Mouse (Mus musculus) embryonic facial prominence, embryonic 15.5 days (tissue): ENCODE measurements around the gene Gprc5c. TPM values are rescaled to one million over a fixed set of nuclear protein-coding genes. Genes with fewer than 3 reads are reported as not detected.
"Not testable (repeated sequence)": the region's sequence is repeated elsewhere in the genome, so short reads cannot be mapped to it uniquely, and the experiment has no call there.

Experiments used
- ATAC-seq: fragments of 200-750 bp; cut with Nextera tagmentation; 2 replicates; pipeline ENCODE4 v1.8.0; 2017; ENCODE audit warnings: low read depth, moderate TSS enrichment; ENCODE audit not compliant: insufficient number of reproducible peaks, low FRiP score, low TSS enrichment
- H3K27ac ChIP-seq: fragments of 300-500 bp; sonication (generic); replicated peaks from 2 replicates; pipeline ENCODE4 v1.5.1; 2015; ENCODE audit warnings: mild to moderate bottlenecking, inconsistent platforms
- H3K27me3 ChIP-seq: fragments of 300-500 bp; sonication (generic); 2 replicates; pipeline ENCODE4 v1.6.1; 2015; ENCODE audit warnings: inconsistent platforms
- H3K36me3 ChIP-seq: fragments of 300-500 bp; sonication (generic); 2 replicates; pipeline ENCODE4 v1.6.1; 2015; ENCODE audit warnings: mild to moderate bottlenecking, inconsistent platforms
- H3K4me1 ChIP-seq: fragments of 300-500 bp; sonication (generic); 2 replicates; pipeline ENCODE4 v1.6.1; 2015; ENCODE audit warnings: inconsistent platforms
- H3K4me2 ChIP-seq: fragments of 300-500 bp; sonication (generic); replicated peaks from 2 replicates; pipeline ENCODE4 v1.6.1; 2015; ENCODE audit warnings: mild to moderate bottlenecking, inconsistent platforms
- H3K4me3 ChIP-seq: fragments of 300-500 bp; sonication (generic); replicated peaks from 2 replicates; pipeline ENCODE4 v1.5.1; 2015; ENCODE audit warnings: mild to moderate bottlenecking, inconsistent platforms
- H3K9ac ChIP-seq: fragments of 300-500 bp; sonication (generic); 2 replicates; pipeline ENCODE4 v1.6.1; 2015; ENCODE audit warnings: inconsistent platforms
- H3K9me3 ChIP-seq: fragments of 300-500 bp; sonication (generic); replicated peaks from 2 replicates; pipeline ENCODE4 v1.6.1; 2016; ENCODE audit warnings: inconsistent platforms
- WGBS: fragments of 180-500 bp; shearing (Covaris S2); methylation state at CpG from one replicate; pipeline ENCODE4 v1.1.7; 2015; 5-methylcytosine and 5-hydroxymethylcytosine counted together
- polyA plus RNA-seq: library from polyadenylated mRNA; unstranded; fragments of >200 nt; fragmentation: Nextera tagmentation; extraction: Ambion mirVana; gene quantifications from 2 replicates; pipeline ENCODE4 v1.2.1, GENCODE M21; 2015

Gene Gprc5c
- polyA plus RNA-seq, 1 experiment from 2014 or later, result 45.4 TPM

DNA sequence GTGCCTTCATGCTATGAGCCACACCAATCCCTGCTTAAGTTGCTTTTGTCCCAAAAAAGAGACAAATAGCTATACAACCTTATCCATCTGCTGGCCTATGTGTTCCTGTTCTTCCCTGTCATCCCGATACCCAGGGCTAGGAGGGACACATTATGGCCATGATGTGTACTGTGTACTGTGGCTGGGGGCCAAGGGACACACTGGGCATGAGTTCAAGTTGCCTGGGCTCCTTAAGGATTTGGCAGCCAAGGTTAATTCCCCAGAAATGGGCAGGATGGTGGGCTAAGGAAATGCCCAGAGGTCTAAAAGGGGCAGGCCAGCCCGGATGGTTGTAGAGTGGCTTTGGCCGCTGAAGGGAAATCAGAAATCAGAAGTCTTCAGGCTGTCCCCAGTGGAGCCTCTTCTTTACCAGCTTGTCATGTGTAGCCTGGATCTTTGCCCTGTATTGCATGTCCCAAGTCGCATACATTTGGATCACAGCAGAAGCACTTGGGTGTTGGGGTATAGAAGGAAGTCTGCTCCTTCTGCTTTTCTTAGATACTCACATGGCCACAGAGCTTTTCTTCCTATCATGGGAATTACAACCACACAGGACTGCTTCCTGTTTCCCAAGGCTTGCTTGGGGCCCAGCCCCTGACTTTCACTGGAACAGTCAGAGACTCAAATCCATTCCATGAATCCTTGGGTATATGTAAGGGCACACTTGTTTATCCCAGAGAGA is 33.6 kb downstream of the Gprc5c start:
- ATAC-seq, result no peak
- no peaks in the 10 kb centered on the region for H3K27me3 ChIP-seq
- H3K27ac ChIP-seq, result no peak overlapping the region
- no peak overlapping the region for H3K9ac ChIP-seq
- WGBS, result 83% methylated on average over 4 of the region's 4 CpGs
- H3K36me3 ChIP-seq, result no peaks in the 10 kb centered on the region
- no peaks in the 10 kb centered on the region for H3K9me3 ChIP-seq
- no peak overlapping the region for H3K4me2 ChIP-seq
- no peak overlapping the region for H3K4me3 ChIP-seq
- H3K4me1 ChIP-seq, result no peaks in the 10 kb centered on the region

DNA sequence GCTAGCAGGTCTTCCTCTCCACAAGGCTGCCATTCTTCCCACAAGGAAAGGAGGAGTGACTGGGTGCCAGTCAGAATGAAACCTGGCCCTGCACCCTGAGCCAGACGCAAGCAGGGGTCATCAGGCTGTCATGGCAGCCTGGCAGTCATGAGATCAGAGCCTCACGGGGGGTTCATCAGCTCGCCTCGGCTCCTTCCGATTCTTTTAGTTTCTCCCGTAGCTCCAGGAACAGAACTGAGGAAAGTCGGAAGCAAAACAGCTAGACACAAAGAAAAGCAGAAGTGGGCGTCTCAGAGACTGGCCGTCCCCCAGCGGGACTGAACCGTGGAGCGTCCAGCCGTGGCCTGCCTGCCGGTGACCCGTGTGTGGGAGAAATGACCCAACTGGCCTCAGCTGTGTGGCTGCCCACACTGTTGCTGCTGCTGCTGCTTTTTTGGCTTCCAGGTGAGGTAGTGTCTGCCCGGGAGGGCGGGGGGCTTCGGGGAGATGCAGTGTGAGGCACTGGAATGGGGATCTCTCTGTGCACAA is 39.1 kb downstream of the Gprc5c start, which contains the start of gene Cd300a:
Cd300a (plus strand) TSS at position 51 of the 528 bp plus-strand sequence.
- no peaks in the 10 kb centered on the region for H3K27me3 ChIP-seq
- no peaks in the 10 kb centered on the region for H3K4me1 ChIP-seq
- H3K4me3 ChIP-seq, result no peak within 1 kb of the TSS
- no peak within 1 kb of the TSS for H3K27ac ChIP-seq
- WGBS, result 66% methylated on average over 18 of the region's 18 CpGs
- no peaks in the 10 kb centered on the region for H3K9me3 ChIP-seq
- no peak for ATAC-seq
- H3K9ac ChIP-seq, result no peak within 1 kb of the TSS
- no peaks in the 10 kb centered on the region for H3K36me3 ChIP-seq
- no peak within 1 kb of the TSS for H3K4me2 ChIP-seq

DNA sequence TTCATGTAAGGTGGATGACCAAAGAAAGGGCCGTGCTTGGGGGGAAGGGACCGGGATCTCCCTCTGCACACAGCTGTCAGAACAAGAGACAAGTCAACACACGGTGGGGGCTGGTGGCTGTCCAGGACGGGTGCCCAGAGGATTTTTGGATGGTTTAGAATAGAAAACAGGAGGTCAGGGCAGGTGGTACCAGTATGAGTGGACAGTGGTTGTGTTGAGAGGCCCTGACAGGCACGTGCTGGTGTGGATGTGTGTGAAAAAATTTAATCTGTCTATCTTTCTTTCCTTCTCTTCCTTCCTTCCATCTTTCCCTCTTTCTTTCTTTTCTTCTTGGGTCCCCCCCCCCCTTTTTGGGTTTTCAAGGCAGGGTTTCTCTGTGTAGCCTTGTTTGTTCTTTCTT is 39.6 kb downstream of the Gprc5c start:
- 59% methylated on average over 5 of the region's 5 CpGs for WGBS
- H3K4me3 ChIP-seq, result no peak overlapping the region
- H3K4me2 ChIP-seq, result no peak overlapping the region
- no peaks in the 10 kb centered on the region for H3K9me3 ChIP-seq
- no peaks in the 10 kb centered on the region for H3K27me3 ChIP-seq
- no peak overlapping the region for H3K27ac ChIP-seq
- H3K36me3 ChIP-seq, result no peaks in the 10 kb centered on the region
- no peaks in the 10 kb centered on the region for H3K4me1 ChIP-seq
- ATAC-seq, result no peak
- no peak overlapping the region for H3K9ac ChIP-seq

DNA sequence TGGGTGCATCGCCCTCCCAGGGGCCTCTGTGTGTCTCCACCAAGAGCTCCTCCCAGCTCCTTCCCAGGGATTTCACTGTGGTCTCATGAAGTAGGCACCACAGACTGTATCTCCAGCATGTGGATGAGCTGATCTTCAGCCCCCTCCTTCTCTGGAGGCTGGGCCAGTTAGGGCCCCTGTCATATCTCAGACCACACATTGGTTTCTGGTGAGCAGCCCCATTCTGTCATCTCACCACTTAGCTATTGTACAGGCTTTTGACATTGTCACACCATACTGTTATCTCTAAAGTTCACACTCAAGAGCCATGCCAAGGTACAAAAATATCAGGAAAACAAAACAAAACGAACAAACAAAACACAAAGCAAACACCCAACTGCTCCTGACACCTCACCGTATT is 45.1 kb downstream of the Gprc5c start:
- H3K36me3 ChIP-seq, result no peaks in the 10 kb centered on the region
- H3K27ac ChIP-seq, result no peak overlapping the region
- H3K27me3 ChIP-seq, result no peaks in the 10 kb centered on the region
- no peaks in the 10 kb centered on the region for H3K4me1 ChIP-seq
- no peaks in the 10 kb centered on the region for H3K9me3 ChIP-seq
- H3K4me2 ChIP-seq, result no peak overlapping the region
- no peak for ATAC-seq
- H3K4me3 ChIP-seq, result no peak overlapping the region
- 86% methylated on average over 3 of the region's 3 CpGs for WGBS
- H3K9ac ChIP-seq, result no peak overlapping the region

DNA sequence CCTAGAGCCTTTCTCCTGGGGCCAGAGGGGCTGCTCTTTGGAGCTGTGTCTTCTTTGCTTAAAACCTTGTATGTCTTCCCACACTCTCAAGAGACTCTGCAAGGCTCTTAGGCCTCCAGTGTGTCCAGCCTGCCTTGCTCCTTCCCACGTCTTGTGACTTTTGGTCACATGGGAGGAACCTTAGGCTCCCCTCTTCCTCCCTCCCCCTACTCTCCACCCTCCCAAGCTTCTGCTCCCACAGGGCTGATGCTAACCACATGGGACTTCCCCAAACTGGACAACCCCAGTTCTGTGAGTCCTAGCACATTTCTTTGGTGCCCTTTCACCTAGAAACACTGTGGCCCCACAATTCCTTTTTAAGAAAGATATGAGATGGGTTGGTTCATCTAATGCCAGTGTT is 47.1 kb downstream of the Gprc5c start:
- Histone ChIP-seq H3K4me3 (no peak overlapping the region), H3K27me3 (no peaks in the 10 kb centered on the region), H3K9me3 (no peaks in the 10 kb centered on the region), H3K9ac (no peak overlapping the region), H3K36me3 (no peaks in the 10 kb centered on the region), H3K27ac (no peak overlapping the region), H3K4me1 (no peaks in the 10 kb centered on the region), H3K4me2 (no peak overlapping the region)
- no peak for ATAC-seq
- 30% methylated on average over 1 of the region's 1 CpGs for WGBS

DNA sequence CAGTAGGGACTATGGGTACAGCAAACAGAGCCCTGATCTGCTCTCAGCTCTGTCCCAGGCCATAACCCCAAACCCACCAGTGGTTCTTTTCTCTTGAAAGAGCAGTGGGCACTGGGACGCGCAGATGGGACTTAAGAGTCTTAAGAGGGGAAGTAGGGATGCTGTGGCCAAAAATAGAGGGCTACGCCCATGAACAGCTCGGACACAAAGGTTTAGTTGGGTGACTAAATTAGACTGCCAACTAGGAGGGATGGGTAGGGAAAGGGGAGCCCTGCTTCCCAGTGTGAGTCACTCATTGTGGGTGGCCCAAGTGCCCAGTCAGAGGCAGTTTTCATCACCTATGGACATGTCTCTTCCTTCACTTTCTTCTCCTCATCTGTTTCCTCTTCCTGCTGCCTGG is 52.3 kb downstream of the Gprc5c start:
- 91% methylated on average over 4 of the region's 4 CpGs for WGBS
- Histone ChIP-seq H3K9ac (no peak overlapping the region), H3K36me3 (no peaks in the 10 kb centered on the region), H3K27me3 (no peaks in the 10 kb centered on the region), H3K27ac (no peak overlapping the region), H3K9me3 (no peaks in the 10 kb centered on the region), H3K4me1 (no peaks in the 10 kb centered on the region), H3K4me2 (no peak overlapping the region), H3K4me3 (no peak overlapping the region)
- no peak for ATAC-seq

DNA sequence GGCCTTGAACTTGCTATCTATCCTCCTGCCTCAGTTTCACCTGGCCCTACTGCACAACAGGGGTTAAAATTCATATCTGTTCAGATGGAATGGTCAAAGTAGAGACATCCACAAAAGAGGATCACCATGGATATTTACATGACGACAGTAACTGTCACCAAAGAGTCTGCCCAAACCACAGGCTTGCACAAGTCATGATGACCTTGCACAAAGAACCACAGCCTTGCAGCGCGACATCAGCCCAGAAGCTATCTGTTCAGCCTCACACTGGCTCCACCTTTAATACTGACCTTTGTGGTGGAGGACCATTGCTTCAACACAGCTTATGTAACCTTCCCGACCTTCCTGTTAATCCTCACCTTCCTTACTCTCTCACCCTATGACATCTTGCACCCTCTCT is 56.6 kb downstream of the Gprc5c start:
- Histone ChIP-seq H3K27ac (no peak overlapping the region), H3K4me2 (no peak overlapping the region), H3K9me3 (no peaks in the 10 kb centered on the region), H3K4me1 (no peaks in the 10 kb centered on the region), H3K27me3 (no peaks in the 10 kb centered on the region), H3K4me3 (no peak overlapping the region), H3K36me3 (no peaks in the 10 kb centered on the region), H3K9ac (no peak overlapping the region)
- 76% methylated on average over 4 of the region's 4 CpGs for WGBS
- no peak for ATAC-seq

DNA sequence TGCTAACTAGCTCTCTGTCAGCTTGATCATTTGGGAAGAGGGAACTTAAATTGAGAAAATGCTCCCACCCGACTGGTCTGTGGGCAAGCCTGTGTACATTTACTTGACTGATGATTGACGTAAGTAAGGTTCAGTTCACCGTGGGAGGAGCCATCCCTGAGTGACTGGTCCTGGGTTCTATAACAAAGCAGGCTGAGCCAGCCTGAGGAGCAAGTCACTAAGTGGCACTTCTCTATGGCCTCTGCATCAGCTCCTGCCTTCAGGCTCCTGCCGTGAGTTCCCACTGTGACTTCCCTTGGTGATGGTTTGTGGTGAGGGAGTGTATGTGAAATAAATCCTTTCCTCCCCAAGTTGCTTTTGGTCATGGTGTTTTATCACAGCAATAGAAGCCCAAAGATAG is 57.1 kb downstream of the Gprc5c start:
- ATAC-seq, result no peak
- no peaks in the 10 kb centered on the region for H3K36me3 ChIP-seq
- H3K4me3 ChIP-seq, result no peak overlapping the region
- H3K9ac ChIP-seq, result no peak overlapping the region
- no peaks in the 10 kb centered on the region for H3K4me1 ChIP-seq
- H3K9me3 ChIP-seq, result no peaks in the 10 kb centered on the region
- H3K27ac ChIP-seq, result no peak overlapping the region
- no peaks in the 10 kb centered on the region for H3K27me3 ChIP-seq
- WGBS, result 32% methylated on average over 4 of the region's 4 CpGs
- H3K4me2 ChIP-seq, result no peak overlapping the region

DNA sequence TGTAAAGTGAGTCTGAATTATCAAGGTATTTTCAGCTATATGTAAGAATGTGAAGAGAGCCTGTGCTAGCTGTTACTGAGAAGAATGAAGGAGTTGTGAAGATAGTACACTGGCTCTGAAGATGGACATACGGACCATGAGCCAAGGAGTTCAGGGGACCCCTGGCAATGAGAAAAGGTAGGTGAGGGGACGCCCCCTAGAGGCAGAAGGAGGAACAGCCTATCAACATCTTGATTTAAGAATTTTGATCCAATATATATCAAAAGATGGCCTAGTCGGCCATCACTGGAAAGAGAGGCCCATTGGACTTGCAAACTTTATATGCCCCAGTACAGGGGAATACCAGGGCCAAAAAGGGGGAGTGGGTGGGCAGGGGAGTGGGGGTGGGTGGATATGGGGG is 58.6 kb downstream of the Gprc5c start:
- ATAC-seq, H3K4me1 ChIP-seq, H3K27ac ChIP-seq, H3K9ac ChIP-seq, H3K9me3 ChIP-seq, H3K4me2 ChIP-seq, H3K36me3 ChIP-seq, H3K27me3 ChIP-seq, H3K4me3 ChIP-seq: not testable (repeated sequence)
- WGBS, result 37% methylated on average over 3 of the region's 3 CpGs

DNA sequence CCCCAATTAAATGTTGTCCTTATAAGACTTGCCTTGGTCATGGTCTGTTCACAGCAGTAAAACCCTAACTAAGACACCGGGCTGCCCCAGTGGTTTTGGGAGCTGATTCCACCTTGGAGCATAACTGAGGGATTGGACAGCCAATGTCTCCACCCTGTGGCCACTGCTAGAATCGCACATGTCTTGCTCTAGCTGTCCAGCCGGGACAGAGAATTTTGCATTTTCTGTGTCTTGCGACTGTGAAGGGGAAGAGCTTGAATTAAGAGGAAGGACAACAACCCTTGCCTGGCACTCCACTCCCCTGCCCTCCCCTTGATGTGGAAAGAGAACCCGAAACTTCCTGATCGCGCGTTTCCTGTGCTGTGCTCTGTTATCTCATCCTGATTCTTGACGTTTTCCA is 61.9 kb downstream of the Gprc5c start:
- Histone ChIP-seq H3K4me3 (no peak overlapping the region), H3K27ac (no peak overlapping the region), H3K9me3 (no peaks in the 10 kb centered on the region), H3K9ac (no peak overlapping the region), H3K36me3 (no peaks in the 10 kb centered on the region), H3K27me3 (no peaks in the 10 kb centered on the region), H3K4me1 (no peaks in the 10 kb centered on the region), H3K4me2 (no peak overlapping the region)
- no peak for ATAC-seq
- 15% methylated on average over 9 of the region's 9 CpGs for WGBS

DNA sequence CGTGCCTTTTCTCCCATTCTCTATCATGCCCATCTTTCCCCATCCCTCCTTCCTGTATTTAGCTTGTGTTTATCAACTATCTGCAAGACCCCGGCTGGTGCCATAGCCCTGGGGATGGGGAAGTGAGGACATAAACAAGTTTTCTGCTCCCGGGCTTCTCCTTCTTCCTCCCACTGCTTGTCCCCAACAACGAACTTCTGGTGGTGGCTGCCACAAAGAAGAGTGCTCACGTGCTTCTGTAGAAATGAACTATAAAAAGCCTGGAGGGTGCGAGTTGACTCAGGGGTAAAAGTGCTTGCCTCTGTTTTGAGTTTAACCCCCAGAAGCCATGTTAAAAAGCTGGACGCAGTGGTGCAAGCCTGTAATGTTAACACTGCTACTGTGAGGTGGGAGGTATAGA is 64.0 kb downstream of the Gprc5c start:
- no peak overlapping the region for H3K27ac ChIP-seq
- H3K9me3 ChIP-seq, result no peaks in the 10 kb centered on the region
- WGBS, result 28% methylated on average over 7 of the region's 7 CpGs
- ATAC-seq, result no peak
- no peaks in the 10 kb centered on the region for H3K27me3 ChIP-seq
- no peak overlapping the region for H3K9ac ChIP-seq
- no peaks in the 10 kb centered on the region for H3K36me3 ChIP-seq
- no peak overlapping the region for H3K4me3 ChIP-seq
- H3K4me1 ChIP-seq, result no peaks in the 10 kb centered on the region
- H3K4me2 ChIP-seq, result no peak overlapping the region

DNA sequence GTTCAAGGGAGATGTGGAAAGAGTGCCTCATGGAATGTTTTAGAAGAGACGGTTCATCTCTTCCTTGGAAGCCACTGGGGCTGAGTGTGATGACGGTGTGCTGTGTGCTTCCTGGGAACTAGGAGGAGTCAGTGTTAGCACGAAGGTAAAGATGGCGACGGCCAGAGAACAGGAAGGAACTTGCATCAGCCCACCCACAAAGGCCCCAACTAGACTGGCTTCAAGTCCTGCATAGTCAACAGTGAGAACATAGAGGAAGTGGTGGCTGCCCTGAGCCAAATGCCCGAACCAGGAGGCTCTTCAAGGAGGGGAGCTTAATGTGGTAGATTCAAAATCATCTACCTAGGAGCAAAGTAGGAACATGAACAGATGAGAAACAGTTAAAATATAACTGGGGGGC is 66.2 kb downstream of the Gprc5c start:
- no peak overlapping the region for H3K9ac ChIP-seq
- no peak overlapping the region for H3K4me3 ChIP-seq
- WGBS, result 75% methylated on average over 6 of the region's 6 CpGs
- H3K9me3 ChIP-seq, result no peaks in the 10 kb centered on the region
- H3K27me3 ChIP-seq, result no peaks in the 10 kb centered on the region
- H3K27ac ChIP-seq, result no peak overlapping the region
- no peaks in the 10 kb centered on the region for H3K36me3 ChIP-seq
- ATAC-seq, result no peak
- H3K4me1 ChIP-seq, result no peaks in the 10 kb centered on the region
- no peak overlapping the region for H3K4me2 ChIP-seq
